Mouse (Mus musculus) CH12.LX (cell line): ENCODE data around the gene Gpatch2. TPM values are rescaled to one million over a fixed set of nuclear protein-coding genes. Genes with fewer than 3 reads are reported as not detected.

Experiments used
- DNase-seq: peaks from one replicate; pipeline ENCODE4 v3.0.0-alpha.2; 2013; ENCODE audit errors: extremely low read depth
- H3K27ac ChIP-seq: 2 replicates; pipeline ENCODE4 v1.5.1; 2012; ENCODE audit warnings: low read depth, mild to moderate bottlenecking, control low read depth, moderate library complexity; ENCODE audit not compliant: insufficient read depth
- H3K27me3 ChIP-seq: replicated peaks from 2 replicates; pipeline ENCODE3; 2012; ENCODE audit warnings: inconsistent platforms
- H3K36me3 ChIP-seq, 2 experiments: replicated peaks in 1 of 2; 2 replicates each; pipeline versions ENCODE3 to v1.6.1; 2012; ENCODE audit warnings: inconsistent platforms in 1 of 2, low read length in 1 of 2, mild to moderate bottlenecking in 1 of 2, mixed read lengths in 1 of 2, moderate library complexity in 1 of 2; ENCODE audit not compliant: control insufficient read depth in 1 of 2, insufficient read depth in 1 of 2
- H3K4me1 ChIP-seq, 2 experiments: 2 replicates each; pipeline ENCODE4 v1.6.1; 2012; ENCODE audit warnings: inconsistent platforms in 1 of 2, moderate library complexity in 1 of 2; ENCODE audit not compliant: insufficient read depth in 2 of 2, control insufficient read depth in 1 of 2
- H3K4me2 ChIP-seq: 2 replicates; pipeline ENCODE4 v1.6.1; 2012; ENCODE audit warnings: low read depth, mild to moderate bottlenecking, control low read depth; ENCODE audit not compliant: poor library complexity, insufficient read depth, severe bottlenecking
- H3K4me3 ChIP-seq, 3 experiments: fragments of 150-350 bp in 1 of 3; sonication (generic) in 1 of 3; replicated peaks in 1 of 3; 2 replicates each; pipeline versions ENCODE3 to v1.5.1; 2011 to 2012; ENCODE audit warnings: low read depth in 2 of 3, low read length in 2 of 3, mild to moderate bottlenecking in 2 of 3, moderate library complexity in 2 of 3, control low read depth in 1 of 3, improper control_type of control experiment in 1 of 3, inconsistent platforms in 1 of 3, mixed read lengths in 1 of 3; ENCODE audit not compliant: poor library complexity in 1 of 3
- H3K79me2 ChIP-seq: replicated peaks from 2 replicates; pipeline ENCODE4 v1.6.1; 2012; ENCODE audit warnings: mild to moderate bottlenecking, moderate library complexity; ENCODE audit not compliant: control insufficient read depth, poor library complexity, insufficient read depth, severe bottlenecking; ENCODE audit errors: extremely low read depth
- H3K9ac ChIP-seq: 2 replicates; pipeline ENCODE4 v1.6.1; 2012; ENCODE audit warnings: low read depth, mild to moderate bottlenecking, control low read depth, moderate library complexity; ENCODE audit not compliant: insufficient read depth
- H3K9me3 ChIP-seq: replicated peaks from 2 replicates; pipeline ENCODE3; 2012; ENCODE audit warnings: low read length, inconsistent platforms, mixed read lengths
- BHLHE40 ChIP-seq: IDR thresholded peaks from 2 replicates; pipeline ENCODE4 v1.6.1; 2011; ENCODE audit warnings: mild to moderate bottlenecking, low read depth, low read length, improper control_type of control experiment
- CHD1 ChIP-seq: IDR thresholded peaks from 2 replicates; pipeline ENCODE4 v1.6.1; 2012; ENCODE audit warnings: low read depth, low read length, improper control_type of control experiment, inconsistent platforms
- CTCF ChIP-seq, 2 experiments: IDR thresholded peaks in 1 of 2; conservative IDR thresholded peaks in 1 of 2; 2 replicates each; pipeline ENCODE4 v1.5.1; 2011 to 2012; ENCODE audit warnings: low read depth in 2 of 2, low read length in 2 of 2, improper control_type of control experiment in 1 of 2, inconsistent platforms in 1 of 2, mild to moderate bottlenecking in 1 of 2, moderate library complexity in 1 of 2
- EP300 ChIP-seq: IDR thresholded peaks from 2 replicates; pipeline ENCODE4 v1.6.1; 2011; ENCODE audit warnings: low read length, improper control_type of control experiment
- HCFC1 ChIP-seq: IDR thresholded peaks from 2 replicates; pipeline ENCODE4 v1.6.1; 2012; ENCODE audit warnings: low read depth, mild to moderate bottlenecking, inconsistent platforms, low read length, improper control_type of control experiment
- JUND ChIP-seq: conservative IDR thresholded peaks from 2 replicates; pipeline ENCODE4 v1.6.1; 2011; ENCODE audit warnings: low read depth, low read length, improper control_type of control experiment
- MAX ChIP-seq: IDR thresholded peaks from 2 replicates; pipeline ENCODE4 v1.6.1; 2011; ENCODE audit warnings: low read length, improper control_type of control experiment
- MEF2A ChIP-seq: IDR thresholded peaks from 2 replicates; pipeline ENCODE4 v1.6.1; 2014; ENCODE audit warnings: low read depth, mild to moderate bottlenecking, inconsistent platforms, low read length, improper control_type of control experiment, borderline replicate concordance
- NRF1 ChIP-seq: IDR thresholded peaks from 2 replicates; pipeline ENCODE4 v1.6.1; 2014; ENCODE audit warnings: low read depth, mild to moderate bottlenecking, inconsistent platforms, low read length, improper control_type of control experiment, moderate library complexity
- PAX5 ChIP-seq: IDR thresholded peaks from 2 replicates; pipeline ENCODE4 v1.6.1; 2012; ENCODE audit warnings: low read length, inconsistent platforms, mixed read lengths
- POLR2A ChIP-seq: IDR thresholded peaks from 2 replicates; pipeline ENCODE4 v1.6.1; 2011; ENCODE audit warnings: low read depth, mild to moderate bottlenecking, improper control_type of control experiment, low read length
- RAD21 ChIP-seq: IDR thresholded peaks from 2 replicates; pipeline ENCODE4 v1.6.1; 2011; ENCODE audit warnings: low read depth, mild to moderate bottlenecking, low read length, improper control_type of control experiment, moderate library complexity
- RCOR1 ChIP-seq: conservative IDR thresholded peaks from 2 replicates; pipeline ENCODE4 v1.6.1; 2012; ENCODE audit warnings: low read depth, mild to moderate bottlenecking, inconsistent platforms, low read length, improper control_type of control experiment
- TBP ChIP-seq: conservative IDR thresholded peaks from 2 replicates; pipeline ENCODE4 v1.6.1; 2011; ENCODE audit warnings: low read depth, low read length, improper control_type of control experiment
- TCF12 ChIP-seq: IDR thresholded peaks from 2 replicates; pipeline ENCODE4 v1.6.1; 2014; ENCODE audit warnings: low read depth, mild to moderate bottlenecking, inconsistent platforms, low read length, improper control_type of control experiment
- UBTF ChIP-seq: IDR thresholded peaks from 2 replicates; pipeline ENCODE4 v1.6.1; 2012; ENCODE audit warnings: low read depth, mild to moderate bottlenecking, inconsistent platforms, low read length, improper control_type of control experiment, moderate library complexity
- USF1 ChIP-seq: IDR thresholded peaks from 2 replicates; pipeline ENCODE4 v1.6.1; 2014; ENCODE audit warnings: low read depth, mild to moderate bottlenecking, inconsistent platforms, low read length, improper control_type of control experiment
- ZMIZ1 ChIP-seq: IDR thresholded peaks from 2 replicates; pipeline ENCODE4 v1.6.1; 2012; ENCODE audit warnings: low read depth, mild to moderate bottlenecking, inconsistent platforms, low read length, improper control_type of control experiment
- ZNF384 ChIP-seq: IDR thresholded peaks from 2 replicates; pipeline ENCODE4 v1.6.1; 2012; ENCODE audit warnings: low read depth, low read length, improper control_type of control experiment, inconsistent platforms
- dilution Hi-C: fragments of 300-500 bp; cut with MboI; formaldehyde crosslinking; loops from 2 replicates; pipeline ENCODE4 v1.14.3; 2020; ENCODE audit warnings: low sequenced_read_pairs; ENCODE audit not compliant: extremely low pct_unique_long_range_greater_than_20kb, extremely low pct_ligation_motif_present
- in situ Hi-C: fragments of 300-500 bp; cut with MboI; formaldehyde crosslinking; loops from 3 replicates; pipeline ENCODE4 v1.14.3; 2019; ENCODE audit warnings: low sequenced_read_pairs, low pct_ligation_motif_present, low pct_unique_long_range_greater_than_20kb, mixed read lengths
- polyA plus RNA-seq: library from polyadenylated mRNA; unstranded; fragments of >175 nt; gene quantifications from 2 replicates; pipeline ENCODE4 v1.2.1, GENCODE M21; 2012; ENCODE audit warnings: low read depth; ENCODE audit not compliant: insufficient read length
- total RNA-seq, 2 experiments: library from RNA; depleted of rRNA; stranded (reverse); fragments of 300-350 nt in 1 of 2; fragments of >200 nt in 1 of 2; gene quantifications; 2 replicates each; pipeline ENCODE4 v1.2.3; 2012 to 2014

Gpatch2 gene
- total and polyA plus RNA-seq, 3 experiments = 14.1 to 17.0 (median 15.4) TPM

- TF ChIP-seq ZNF384 (no peak), TBP (no peak), UBTF (no peak), TCF12 (no peak), HCFC1 (no peak), MEF2A (no peak), EP300 (no peak), CTCF (conservative IDR thresholded peaks at IDR 0.05 in 1 of 2, IDR thresholded peaks at IDR 0.05 in 1 of 2; ENCODE audit: low read depth in 2 of 2, low read length in 2 of 2) (no peak), USF1 (no peak), RAD21 (no peak), ZMIZ1 (no peak), BHLHE40 (no peak), NRF1 (no peak), CHD1 (no peak), RCOR1 (no peak)
- dilution Hi-C loops (no loop called here), in situ Hi-C loops (no loop called here)
- H3K9ac ChIP-seq = no peak overlapping the region
- H3K79me2 ChIP-seq = no peaks in the 10 kb centered on the region
- no peaks in the 10 kb centered on the region for H3K27me3 ChIP-seq
- H3K9me3 ChIP-seq = no peaks in the 10 kb centered on the region
- peaks cover 2 to 3% of the 10 kb centered on the region in 2 experiments; a peak in 1 of 4 replicates for H3K4me1 ChIP-seq
- H3K4me3 ChIP-seq = no peak overlapping the region
- H3K4me2 ChIP-seq = no peak overlapping the region
- no peak for DNase-seq
- H3K36me3 ChIP-seq = peaks cover 10 to 43% of the 10 kb centered on the region in 2 experiments
- H3K27ac ChIP-seq = no peak overlapping the region
These were observed 87.9 kb downstream of the Gpatch2 start for GRCm38 (mm10) chr1:187303221-187303620.

- in situ Hi-C loops = no loop called here
- H3K27me3 ChIP-seq = no peaks in the 10 kb centered on the region
- no peak overlapping the region for H3K27ac ChIP-seq
- TF ChIP-seq TBP (no peak), POLR2A (no peak), PAX5 (no peak), UBTF (no peak), HCFC1 (no peak), JUND (no peak), TCF12 (no peak), MAX (no peak), RAD21 (no peak)
- peaks cover 10 to 48% of the 10 kb centered on the region in 2 experiments for H3K36me3 ChIP-seq
- H3K9ac ChIP-seq = no peak overlapping the region
- no peaks in the 10 kb centered on the region for H3K79me2 ChIP-seq
- H3K4me1 ChIP-seq = peaks cover 2 to 3% of the 10 kb centered on the region in 2 experiments; a peak in 1 of 4 replicates
- no peak overlapping the region for H3K4me3 ChIP-seq
- H3K4me2 ChIP-seq = no peak overlapping the region
- dilution Hi-C loops = no loop called here
- DNase-seq = no peak
- no peaks in the 10 kb centered on the region for H3K9me3 ChIP-seq
These were observed 92.0 kb downstream of the Gpatch2 start for GRCm38 (mm10) chr1:187307335-187307734.
